Mouse (Mus musculus) c-Kit-positive CD71-positive TER-119-negative erythroid progenitor cells, embryonic 14.5 days (primary cell): Measurements from ENCODE around the gene Sipa1l2.
"Not testable (repeated sequence)": the region's sequence is repeated elsewhere in the genome, so short reads cannot be mapped to it uniquely, and the experiment has no call there.

Experiments
- DNase-seq: peaks from one replicate; pipeline ENCODE4 v3.0.0-alpha.2; 2013; ENCODE audit warnings: low read depth

The Sipa1l2 gene

DNA sequence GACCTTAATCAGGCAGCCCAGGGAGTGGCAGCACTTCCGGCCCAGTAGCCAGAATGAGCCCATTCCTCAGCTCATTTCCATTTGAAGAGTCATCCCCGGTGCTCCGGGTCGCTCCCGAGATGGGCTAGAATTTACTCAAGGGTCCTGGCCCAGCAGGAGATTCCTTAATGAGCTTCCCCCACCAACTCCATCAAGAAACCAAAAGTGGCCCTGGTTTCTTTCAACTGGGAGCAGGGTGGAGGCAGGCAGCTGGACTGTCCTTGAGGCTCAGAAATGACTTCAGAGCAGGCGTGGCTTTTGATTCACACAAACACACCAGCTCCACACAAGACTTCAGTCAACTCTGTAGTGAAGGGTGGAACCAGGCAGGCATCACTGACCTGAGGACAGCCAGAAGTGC, 109.0 kb downstream of the Sipa1l2 start:
- DNase-seq = no peak

DNA sequence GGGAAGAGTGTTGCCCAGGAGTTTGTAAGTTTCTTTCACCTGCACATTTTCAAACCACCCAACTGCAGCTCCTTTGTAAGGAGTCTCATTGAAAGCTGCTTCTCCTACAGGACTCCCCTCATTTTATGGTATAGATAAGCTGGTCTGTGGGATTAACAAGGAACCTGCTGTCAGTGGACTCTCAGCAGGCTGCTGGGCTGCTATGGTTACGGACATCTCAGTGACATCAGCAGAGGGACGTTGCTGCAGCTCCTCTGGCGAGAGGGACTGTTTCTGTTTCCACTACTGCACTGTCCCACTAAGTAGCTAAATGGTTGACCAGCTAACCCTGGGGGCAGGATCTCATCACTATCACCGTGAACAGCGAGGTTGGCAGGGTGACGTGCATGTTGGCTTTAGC, 120.6 kb downstream of the Sipa1l2 start:
- DNase-seq = no peak

DNA sequence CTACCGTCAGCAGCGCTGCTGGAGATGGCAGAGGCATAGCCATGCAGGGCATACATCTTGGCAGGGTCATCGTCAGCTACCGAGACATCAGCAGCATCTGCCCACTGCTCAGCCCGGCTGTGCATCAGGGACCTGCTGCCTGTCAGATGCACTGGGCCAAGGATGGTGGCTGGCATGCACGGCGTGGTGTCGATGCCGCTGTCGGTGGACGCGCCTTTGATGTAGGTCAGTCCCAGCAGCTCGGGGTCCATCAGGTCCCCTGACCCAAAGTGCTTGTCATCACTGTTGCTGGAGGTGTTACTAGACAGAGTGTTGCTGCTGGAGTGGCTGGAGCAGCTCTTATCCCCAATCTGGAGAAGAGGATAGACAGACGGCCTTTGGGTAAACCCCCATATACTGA, 122.1 kb downstream of the Sipa1l2 start:
- no peak for DNase-seq

DNA sequence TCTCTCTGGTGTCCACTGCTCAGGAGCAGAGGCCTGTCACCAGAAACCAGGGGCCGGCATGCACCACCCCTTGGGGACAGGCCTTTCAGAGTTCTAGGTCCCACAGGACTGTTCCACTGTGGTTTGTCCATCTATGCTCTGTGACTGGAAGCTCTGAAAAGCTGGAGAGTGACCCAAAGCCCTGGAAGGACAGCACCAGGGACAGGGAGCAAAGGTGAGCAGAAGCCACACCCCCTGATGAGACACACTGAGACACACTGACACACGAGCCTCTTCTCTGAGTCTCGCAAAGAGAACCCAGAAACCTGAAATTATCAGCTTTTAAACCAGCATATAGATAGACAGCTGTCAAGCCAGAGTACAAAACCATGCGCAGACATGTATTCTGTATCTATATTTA, 123.4 kb downstream of the Sipa1l2 start:
- no peak for DNase-seq

DNA sequence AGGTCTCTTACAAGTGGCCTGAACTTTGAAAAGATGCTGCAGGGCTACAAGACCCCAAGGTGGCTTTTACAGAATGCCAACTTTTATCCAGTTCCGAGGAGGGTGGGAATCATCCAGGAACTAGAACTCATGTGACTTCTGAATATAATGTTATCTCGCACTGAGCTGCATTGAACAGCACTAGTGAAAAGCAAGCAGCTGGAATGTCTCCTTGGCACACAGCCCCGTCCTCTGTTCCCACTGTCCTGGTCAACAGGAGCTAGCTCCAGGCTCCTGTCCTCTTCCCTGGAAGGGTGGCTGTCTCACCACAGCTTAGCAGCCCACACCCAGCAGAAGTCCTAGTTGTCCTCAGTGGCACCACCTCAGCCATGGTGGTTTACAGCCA, 124.4 kb downstream of the Sipa1l2 start:
- DNase-seq = no peak

DNA sequence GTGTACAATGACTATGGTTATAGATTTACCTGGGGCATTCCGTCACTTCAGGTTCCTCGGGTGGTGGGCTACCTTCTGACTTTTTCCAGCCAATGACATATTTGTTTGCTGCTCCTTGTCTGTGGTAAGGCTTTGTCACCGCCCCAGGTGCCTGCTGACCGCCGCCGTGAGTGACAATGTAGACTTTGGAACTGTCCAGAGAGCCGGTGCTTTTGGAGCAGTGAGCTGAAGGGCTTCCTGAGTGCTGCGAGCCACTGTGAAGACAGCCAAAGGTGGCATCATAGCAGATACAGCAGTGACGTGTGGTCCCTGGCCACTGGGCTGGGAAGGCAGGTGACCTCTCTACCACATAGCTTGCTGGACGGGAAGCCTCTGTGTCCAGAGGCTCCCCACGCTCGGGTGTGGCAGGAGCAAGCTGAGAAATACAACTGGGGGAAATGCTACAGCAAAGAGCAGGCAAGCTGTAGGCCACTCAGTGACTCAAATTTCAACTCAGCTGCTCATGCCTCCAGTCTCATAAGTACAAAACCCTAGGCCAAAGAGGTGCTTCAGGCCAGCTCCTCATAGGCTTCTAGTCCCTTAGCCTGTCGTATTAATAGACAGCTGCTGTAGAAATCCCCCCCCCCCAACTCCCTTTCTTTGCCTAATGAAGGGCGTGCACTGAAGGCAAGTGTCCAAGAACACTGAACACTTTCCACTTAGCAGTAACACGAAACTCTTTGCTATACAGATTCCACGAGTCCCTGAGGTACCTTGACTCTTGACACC, 125.0 kb downstream of the Sipa1l2 start:
- DNase-seq = no peak

DNA sequence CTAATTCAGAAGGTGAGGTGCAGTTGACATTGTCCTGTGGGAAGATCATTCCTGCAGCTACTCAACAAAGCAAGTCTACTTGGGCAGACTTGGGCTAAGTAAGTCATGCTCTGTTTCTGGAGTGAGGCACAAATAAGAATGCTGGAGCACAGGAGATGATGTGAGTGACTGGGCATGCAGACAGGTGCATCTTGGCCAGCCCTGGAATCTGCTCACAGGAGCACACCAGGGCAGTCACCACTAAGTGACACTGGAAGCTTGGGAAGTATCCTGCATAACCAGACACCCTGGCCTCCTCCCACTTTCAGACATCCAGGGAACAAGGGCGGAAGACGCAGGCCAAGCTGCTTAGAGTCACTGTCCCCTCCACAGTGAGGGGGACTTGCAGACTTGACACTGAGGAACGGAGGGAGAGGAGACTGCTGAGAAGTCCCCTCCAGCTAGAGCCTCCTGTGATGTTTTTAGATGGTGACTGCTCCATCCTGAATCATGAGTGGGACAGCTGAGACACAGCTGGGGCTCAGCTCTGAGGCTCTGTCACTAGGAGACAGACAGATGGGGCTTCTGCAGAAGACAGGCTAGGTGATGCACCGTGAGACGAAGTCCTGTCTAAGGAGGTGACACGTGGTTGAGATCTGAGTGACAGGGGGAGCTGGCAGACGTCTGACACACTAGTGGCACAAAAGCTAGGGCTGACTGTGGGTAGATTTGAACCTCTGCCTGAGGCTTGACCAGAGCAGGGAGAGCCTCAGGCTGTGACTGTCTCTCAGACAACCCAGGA, 134.1 kb downstream of the Sipa1l2 start:
- DNase-seq = no peak

DNA sequence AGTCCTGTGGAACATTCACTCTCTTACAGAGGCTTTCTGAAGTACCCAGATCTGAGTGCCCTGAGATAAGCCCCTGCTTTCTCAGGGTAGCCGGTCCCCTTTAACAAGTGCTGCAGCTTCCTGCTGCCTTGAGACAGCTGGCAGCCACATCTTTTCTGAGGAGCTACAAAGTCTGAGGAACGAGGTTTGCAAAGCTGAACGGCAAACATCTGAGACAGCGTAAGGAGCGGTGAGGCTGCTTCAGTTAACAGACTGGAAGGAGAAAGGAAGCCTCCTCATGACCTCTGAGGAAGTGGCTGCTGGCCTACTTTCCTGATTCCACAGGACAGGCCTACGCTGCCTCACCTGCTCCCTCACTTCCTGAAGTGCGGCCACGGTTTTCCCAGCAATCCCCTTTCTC, 135.5 kb downstream of the Sipa1l2 start:
- no peak for DNase-seq

DNA sequence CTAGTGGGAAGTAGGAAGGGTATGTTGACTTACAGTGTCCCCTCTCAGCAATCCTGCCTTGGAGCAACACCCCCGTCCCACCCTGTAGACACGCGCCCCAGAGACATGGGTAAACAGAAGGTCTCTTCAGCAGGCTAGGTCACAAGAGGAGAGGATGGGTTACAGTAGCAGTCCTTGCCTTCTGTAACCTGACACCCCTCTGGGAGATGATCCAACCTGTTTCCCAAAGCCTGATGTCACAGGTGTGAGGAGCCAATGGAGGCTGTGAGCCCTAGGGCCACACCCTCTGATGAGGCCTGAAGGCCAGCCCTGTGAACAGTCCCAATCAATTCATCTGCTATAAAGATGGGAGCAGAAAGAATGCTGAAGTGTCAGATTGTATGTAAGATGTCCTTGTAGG, 138.3 kb downstream of the Sipa1l2 start:
- DNase-seq = no peak

DNA sequence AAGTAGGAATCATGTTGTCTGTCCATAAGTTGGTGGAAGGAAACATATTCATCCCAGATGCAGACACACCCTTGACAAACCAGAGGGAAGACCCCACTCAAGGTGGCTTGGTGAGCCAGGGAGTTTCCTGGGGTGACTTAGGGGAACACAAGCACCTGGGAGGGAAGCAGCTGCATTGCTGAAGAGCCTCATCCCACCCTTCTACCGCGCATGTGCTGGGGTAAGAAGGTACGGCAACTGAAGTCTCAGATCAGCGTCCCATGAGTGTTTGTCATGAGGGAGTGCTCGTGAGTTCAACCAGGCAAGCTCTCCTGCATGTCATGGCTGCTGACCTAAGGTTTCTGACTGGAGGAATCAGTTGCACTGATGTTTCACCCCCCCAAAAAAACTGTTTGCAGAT, 138.8 kb downstream of the Sipa1l2 start:
- no peak for DNase-seq

DNA sequence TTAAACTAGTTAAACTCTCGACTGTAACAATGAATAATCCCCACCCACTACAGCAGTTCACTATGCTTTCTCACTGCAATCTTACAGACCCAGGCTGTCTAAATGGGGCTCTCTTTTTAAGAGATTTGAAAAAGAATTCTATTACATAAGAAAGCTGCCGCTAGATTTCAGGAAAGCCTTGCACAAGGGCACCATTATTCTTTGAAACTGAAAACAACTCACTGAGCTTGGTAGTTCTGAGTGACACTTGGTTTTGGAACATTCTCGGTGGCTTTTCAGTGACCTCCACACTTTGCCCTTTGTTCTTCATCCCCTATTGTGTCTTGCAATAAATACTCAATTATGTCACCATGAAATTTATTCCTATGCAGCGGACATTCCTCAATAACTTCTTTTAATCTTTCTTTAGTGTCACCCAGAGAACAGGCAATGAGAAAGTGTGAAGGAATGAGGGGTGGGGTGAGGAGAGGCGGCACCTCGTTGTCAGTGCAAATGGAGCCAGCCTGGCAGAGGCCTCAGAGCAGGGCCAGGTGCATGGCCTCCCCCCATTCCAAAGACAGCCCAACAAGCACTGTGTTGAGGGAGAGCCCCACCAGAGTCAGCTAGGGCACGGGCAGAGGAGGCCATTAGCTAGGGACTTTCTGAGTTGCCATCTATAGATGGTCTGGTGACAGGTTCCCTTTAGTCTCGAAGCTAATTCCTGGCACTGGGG, 140.5 kb downstream of the Sipa1l2 start:
- no peak for DNase-seq

DNA sequence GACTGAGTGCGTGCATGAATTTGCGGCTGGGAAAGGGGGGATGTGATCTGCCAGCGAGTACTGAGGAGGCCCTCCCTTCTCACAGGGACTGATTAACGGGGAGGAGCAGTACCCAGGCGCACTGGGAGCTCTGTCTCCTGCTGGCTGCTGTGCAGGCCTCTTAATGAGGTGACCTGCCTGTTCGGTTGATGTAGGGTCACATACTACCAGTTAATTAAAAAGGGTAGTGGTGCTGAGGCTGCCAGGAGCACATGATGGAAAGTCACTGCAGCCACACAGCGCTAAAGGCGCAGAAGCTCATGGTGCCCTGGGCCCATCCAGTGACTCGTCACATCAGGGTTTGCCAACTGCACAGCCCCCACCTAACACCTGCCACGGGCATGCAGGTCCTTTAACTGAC, 145.7 kb downstream of the Sipa1l2 start:
- no peak for DNase-seq

DNA sequence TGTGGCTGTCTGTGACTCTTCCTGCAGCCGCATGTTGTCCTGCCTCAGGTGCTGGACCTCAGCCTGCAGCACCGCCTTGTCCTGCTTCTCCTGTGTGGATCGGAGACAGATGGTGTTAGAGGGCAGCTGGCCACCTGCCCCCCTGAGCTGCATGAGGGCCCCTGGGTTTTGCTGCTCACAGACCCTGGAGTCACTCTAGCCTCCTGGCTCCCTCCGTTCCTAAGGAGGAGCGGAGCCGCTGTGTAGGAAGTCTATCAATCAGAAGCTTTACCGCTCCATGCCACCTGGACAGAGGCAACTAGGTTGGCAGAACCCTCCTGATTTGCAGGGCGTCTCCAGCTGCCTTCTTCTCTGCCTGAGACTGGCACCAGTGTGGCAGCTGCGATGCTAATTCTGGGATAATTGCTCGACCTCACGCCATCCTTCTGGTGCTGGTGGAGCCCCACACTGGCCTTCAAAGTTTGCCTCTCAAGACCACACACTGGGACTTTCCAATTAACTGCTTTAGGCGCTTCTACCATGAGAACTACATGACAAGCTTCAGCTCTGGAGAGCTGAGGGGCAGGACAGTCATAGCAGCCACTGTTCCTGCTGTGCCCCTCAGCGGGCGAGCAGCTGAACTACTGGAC, 150.3 kb downstream of the Sipa1l2 start:
- no peak for DNase-seq

DNA sequence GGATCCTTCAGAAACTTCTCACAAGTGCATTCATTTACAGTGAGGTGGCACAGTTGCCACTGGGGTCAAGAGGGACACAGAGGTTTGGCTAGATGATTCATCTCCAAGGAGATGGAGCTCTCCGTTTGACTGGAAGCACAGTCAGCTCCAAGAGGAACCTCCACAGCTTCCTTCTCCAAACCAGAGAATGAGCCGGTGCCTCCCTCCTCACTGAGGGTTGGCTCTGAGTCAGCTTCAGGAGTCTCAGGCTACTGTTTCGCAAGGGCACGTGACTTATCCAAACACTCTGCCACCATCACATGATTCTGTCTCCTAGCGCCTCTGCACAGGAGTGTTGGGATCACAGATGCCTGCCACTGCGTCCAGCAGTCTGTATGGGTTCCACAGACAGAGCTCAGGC, 153.5 kb downstream of the Sipa1l2 start:
- no peak for DNase-seq

DNA sequence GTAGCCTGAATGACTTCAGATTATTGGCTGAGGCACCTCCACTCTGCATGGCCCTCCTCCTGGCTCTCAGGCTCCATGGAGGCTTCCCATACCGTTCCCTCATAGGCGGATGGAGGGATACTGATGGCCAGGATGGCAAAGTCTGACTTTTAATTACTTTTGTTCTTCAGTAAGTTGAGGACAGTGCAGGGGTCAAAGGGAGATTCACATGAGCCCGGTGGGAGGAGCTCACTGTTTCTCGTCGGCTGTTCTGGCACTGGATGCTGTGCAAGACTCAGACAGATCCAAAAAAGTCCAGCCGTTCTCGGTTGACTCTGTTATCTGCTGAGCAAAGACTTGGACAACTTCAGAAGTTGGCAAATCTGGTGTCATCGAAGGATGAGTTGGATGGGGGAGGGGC, 155.0 kb downstream of the Sipa1l2 start:
- no peak for DNase-seq

DNA sequence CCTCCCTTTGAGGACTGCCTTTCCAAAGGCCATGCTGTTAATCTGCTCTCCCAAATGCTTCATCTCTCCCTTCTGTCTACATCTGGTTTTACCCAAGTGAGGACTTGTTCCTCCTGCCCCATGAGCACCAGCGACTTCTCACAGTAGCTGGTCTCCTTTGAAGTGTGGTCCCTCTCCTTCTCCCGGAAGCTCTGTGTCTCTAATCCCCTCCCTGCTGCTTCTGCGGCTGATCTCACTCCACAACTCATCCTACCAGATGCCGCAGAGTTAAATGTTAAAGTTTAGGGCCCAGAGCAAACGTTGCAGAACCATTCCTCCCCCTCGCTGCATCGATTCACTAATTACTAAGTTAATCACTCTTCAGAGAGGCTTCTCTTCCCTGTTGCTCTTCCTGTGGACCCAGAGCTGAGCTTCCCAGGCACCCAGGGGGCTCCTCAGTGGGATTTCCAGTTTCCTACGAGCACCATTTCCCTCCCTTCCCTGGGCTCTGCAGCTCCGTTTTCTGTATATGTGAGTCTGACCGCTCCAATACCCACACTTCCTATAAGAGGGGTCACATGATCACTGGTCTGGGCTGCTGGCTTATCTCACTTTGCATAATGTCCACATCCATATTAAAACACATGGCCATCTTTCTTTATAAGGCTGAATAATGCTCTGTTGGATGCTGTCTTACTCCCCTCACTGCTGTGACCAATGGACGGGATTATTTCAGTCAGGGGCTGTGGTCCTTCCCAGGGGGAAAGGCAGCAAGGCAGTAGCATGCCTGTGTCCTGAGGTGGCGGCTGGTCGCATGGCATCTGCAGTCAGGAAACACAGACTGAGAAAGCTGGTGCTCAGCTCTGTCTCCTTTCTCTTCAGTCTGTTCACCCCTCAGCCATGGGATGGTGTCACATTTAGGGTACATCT, 156.4 kb downstream of the Sipa1l2 start:
- DNase-seq = no peak

DNA sequence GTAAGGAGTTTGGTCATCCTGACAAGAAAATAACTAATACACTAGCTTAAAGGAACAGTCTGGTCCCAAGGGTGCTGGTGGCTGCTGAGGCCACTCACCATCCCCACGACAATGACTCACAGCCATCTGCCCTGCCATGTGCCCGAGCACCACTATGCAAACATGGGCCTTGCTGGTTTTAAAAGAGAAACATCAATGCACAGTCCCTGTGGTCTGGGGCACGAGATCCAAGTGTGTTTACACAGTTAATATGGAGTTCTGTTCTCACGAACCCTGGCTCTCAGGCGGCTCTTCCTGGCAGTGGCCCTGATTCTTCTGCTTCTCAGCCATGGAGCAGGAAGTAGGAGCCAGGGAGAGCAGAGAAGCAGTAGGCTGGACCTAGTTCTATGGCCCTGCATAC, 159.0 kb downstream of the Sipa1l2 start:
- DNase-seq = no peak

DNA sequence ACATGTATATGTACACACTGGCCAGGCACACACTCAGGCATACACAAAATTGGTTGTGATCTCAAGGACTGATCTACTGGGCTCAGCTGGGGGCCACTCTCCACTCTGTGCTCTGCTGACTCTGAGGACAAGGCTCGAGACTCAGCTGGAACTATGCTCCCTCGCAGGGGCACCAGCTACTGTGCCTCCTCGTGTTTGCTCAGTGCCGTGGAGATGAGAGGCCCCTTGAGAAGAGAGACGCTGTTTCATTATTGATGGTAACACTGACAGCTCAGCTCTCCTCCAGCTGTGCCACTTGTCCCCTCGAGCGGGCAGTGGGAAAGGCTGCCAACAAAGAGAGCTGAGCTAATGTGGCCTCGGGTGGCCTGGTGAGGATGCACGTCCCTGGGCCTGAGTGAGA, 161.9 kb downstream of the Sipa1l2 start:
- no peak for DNase-seq

DNA sequence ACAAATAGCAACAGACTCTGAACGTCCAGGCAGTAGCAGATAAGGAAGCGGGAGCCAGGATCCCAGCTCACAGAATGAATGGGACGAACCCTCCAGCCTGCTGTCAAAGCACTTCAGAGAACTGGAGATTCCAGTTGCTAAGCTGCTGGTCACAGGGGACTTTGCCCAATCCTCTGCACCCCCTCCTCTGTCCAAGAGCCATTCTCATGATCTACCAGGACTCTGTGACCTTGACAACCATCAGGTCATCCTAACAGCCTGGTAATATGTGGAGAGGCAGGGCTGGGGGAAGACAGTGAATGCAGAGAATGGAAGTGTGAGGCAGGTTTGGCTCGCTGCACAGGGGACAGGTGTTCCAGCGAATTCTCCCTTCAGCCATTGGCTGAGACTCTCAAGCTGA, 163.2 kb downstream of the Sipa1l2 start:
- DNase-seq = no peak

DNA sequence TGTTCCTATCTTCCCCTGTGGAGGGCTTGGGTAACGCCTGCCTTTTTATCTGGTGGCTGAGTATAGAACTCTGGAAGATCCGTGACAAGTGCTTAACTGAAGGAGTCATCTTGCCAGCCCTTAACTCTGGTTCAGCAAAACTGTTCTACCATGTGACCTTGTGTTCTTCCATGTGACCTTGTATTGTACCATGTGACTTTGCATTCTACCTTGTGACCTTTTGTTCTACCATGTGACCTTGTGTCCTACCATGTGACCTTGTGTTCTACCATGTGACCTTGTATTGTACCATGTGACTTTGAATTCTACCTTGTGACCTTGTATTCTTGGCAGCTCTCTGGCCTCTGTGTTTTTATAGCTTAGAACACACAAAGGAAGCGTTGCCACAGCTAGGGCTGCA, 168.3 kb downstream of the Sipa1l2 start:
- DNase-seq = no peak

DNA sequence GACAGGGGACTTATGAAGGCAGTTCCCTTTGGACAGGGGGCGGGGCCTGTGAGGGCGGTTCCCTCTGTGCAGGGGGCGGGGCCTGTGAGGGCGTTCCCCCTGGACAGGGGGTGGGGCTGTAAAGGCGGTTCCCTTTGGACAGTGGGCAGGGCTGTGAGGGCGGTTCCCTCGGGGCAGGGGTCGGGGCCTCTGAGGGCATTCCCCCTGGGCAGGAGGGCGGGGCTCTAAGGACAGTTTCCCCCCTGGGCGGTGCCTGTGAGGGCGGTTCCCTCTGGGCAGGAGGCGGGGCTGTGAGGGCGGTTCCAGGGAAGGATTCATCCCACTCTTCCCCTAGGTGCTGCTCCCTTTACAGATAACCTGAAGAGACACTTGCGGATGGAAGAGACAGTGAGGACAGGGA, 171.6 kb downstream of the Sipa1l2 start:
- no peak for DNase-seq

DNA sequence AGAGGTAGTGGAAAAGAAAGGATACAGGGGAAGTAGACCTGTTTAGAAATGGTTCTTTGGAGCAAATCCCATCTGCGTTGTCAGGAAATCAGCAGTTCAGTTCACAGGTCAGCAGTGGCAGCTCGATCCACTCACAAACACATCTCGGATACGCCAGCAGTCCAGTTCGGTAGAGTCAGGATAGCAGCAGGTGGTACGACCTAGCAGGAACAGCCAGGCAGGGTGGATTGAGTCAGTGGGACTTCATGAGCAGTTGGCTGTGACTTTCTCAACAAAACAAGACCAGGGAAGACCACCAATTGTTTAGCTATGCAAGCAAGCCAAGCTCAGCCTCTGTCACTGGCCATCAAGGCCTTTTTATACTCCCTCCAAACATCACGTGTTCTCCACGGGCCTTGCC, 173.9 kb downstream of the Sipa1l2 start:
- not testable (repeated sequence) for DNase-seq
